Mouse (Mus musculus) midbrain, embryonic 14.5 days (tissue): Measurements from ENCODE around the gene Sass6. TPM values are rescaled to one million over a fixed set of nuclear protein-coding genes. Genes with fewer than 3 reads are reported as not detected.
"Not testable (repeated sequence)": the region's sequence is repeated elsewhere in the genome, so short reads cannot be mapped to it uniquely, and the experiment has no call there.

Experiments used
- ATAC-seq: fragments of 200-750 bp; cut with Nextera tagmentation; 2 replicates; pipeline ENCODE4 v1.8.0; 2017; ENCODE audit warnings: moderate number of reproducible peaks, moderate library complexity; ENCODE audit not compliant: low FRiP score, low TSS enrichment
- DNase-seq: peaks from one replicate; pipeline ENCODE4 v3.0.0-alpha.2; 2015
- H3K27ac ChIP-seq: fragments of 300-500 bp; sonication (generic); replicated peaks from 2 replicates; pipeline ENCODE4 v1.5.1; 2014; ENCODE audit warnings: mild to moderate bottlenecking, low read depth, low read length, moderate library complexity
- H3K27me3 ChIP-seq: fragments of 300-500 bp; sonication (generic); 2 replicates; pipeline ENCODE4 v1.6.1; 2014; ENCODE audit warnings: low read length, control low read depth, mixed read lengths; ENCODE audit not compliant: control insufficient read depth, insufficient read depth
- H3K36me3 ChIP-seq: fragments of 300-500 bp; sonication (generic); 2 replicates; pipeline ENCODE4 v1.6.1; 2014; ENCODE audit warnings: low read length, control low read depth; ENCODE audit not compliant: control insufficient read depth, insufficient read depth
- H3K4me1 ChIP-seq: fragments of 300-500 bp; sonication (generic); 2 replicates; pipeline ENCODE4 v1.6.1; 2014; ENCODE audit warnings: mild to moderate bottlenecking, antibody characterized with exemption, low read length, control low read depth; ENCODE audit not compliant: control insufficient read depth, insufficient read depth
- H3K4me2 ChIP-seq: fragments of 300-500 bp; sonication (generic); 2 replicates; pipeline ENCODE4 v1.6.1; 2014; ENCODE audit warnings: mild to moderate bottlenecking, low read length, moderate library complexity
- H3K4me3 ChIP-seq: fragments of 300-500 bp; sonication (generic); replicated peaks from 2 replicates; pipeline ENCODE4 v1.5.1; 2014; ENCODE audit warnings: low read depth, low read length
- H3K9ac ChIP-seq: fragments of 300-500 bp; sonication (generic); replicated peaks from 2 replicates; pipeline ENCODE4 v1.6.1; 2014; ENCODE audit warnings: mild to moderate bottlenecking, low read length, moderate library complexity
- H3K9me3 ChIP-seq: fragments of 300-500 bp; sonication (generic); 2 replicates; pipeline ENCODE4 v1.6.1; 2016; ENCODE audit warnings: low read length, control low read depth, mixed read lengths; ENCODE audit not compliant: control insufficient read depth
- WGBS: fragments of 180-500 bp; shearing (Covaris S2); extraction: QIAGEN DNeasy Blood & Tissue Kit; methylation state at CpG from one replicate; pipeline ENCODE4 v1.1.7; 2014; 5-methylcytosine and 5-hydroxymethylcytosine counted together
- polyA plus RNA-seq: library from polyadenylated mRNA; unstranded; fragments of >200 nt; fragmentation: Nextera tagmentation; extraction: Ambion mirVana; gene quantifications from 2 replicates; pipeline ENCODE4 v1.2.1, GENCODE M21; 2014

The Sass6 gene
- polyA plus RNA-seq = 10.0 and 16.2 TPM in 2 replicates

- peak within 1 kb of the TSS; percentile 61 for H3K9ac ChIP-seq
- no peaks in the 10 kb centered on the region for H3K9me3 ChIP-seq
- H3K27me3 ChIP-seq = no peaks in the 10 kb centered on the region
- peaks cover 13% of the 10 kb centered on the region for H3K4me1 ChIP-seq
- peak within 1 kb of the TSS; percentile 81 for H3K27ac ChIP-seq
- H3K4me3 ChIP-seq = peak within 1 kb of the TSS; percentile 86
- ATAC-seq (peak; percentile 97), DNase-seq (peak; percentile 99)
- WGBS = 0% methylated on average over 65 of the region's 65 CpGs
- H3K4me2 ChIP-seq = peak within 1 kb of the TSS; percentile 87
- peaks cover 20% of the 10 kb centered on the region for H3K36me3 ChIP-seq
Observed at GRCm38 (mm10) chr3:116594728-116595602, at the start of gene Sass6. Gene Sass6 (plus strand): TSS chr3:116594982.

GRCm38 (mm10) chr3:116547430-116547829, 47.4 kb upstream of the Sass6 start:
- no peak for ATAC-seq
- Histone ChIP-seq H3K4me2 (no peak overlapping the region), H3K27ac (no peak overlapping the region), H3K4me1 (no peaks in the 10 kb centered on the region), H3K4me3 (no peak overlapping the region), H3K9me3 (no peaks in the 10 kb centered on the region), H3K27me3 (no peaks in the 10 kb centered on the region), H3K9ac (no peak overlapping the region), H3K36me3 (peaks cover 44% of the 10 kb centered on the region)
- no peak for DNase-seq
- WGBS = 91% methylated on average over 5 of the region's 5 CpGs

- Histone ChIP-seq H3K27ac (no peak overlapping the region), H3K36me3 (peaks cover 26% of the 10 kb centered on the region), H3K4me2 (no peak overlapping the region), H3K4me1 (no peaks in the 10 kb centered on the region), H3K27me3 (no peaks in the 10 kb centered on the region), H3K9me3 (no peaks in the 10 kb centered on the region), H3K4me3 (no peak overlapping the region), H3K9ac (no peak overlapping the region)
- WGBS = 97% methylated on average over 5 of the region's 5 CpGs
- ATAC-seq (no peak), DNase-seq (no peak)
Observed at GRCm38 (mm10) chr3:116551362-116551761, 43.4 kb upstream of the Sass6 start.

GRCm38 (mm10) chr3:116561315-116561714, 33.5 kb upstream of the Sass6 start:
- H3K4me1 ChIP-seq, H3K4me3 ChIP-seq, H3K9me3 ChIP-seq, H3K27me3 ChIP-seq, DNase-seq, ATAC-seq, H3K4me2 ChIP-seq, H3K36me3 ChIP-seq, H3K9ac ChIP-seq, H3K27ac ChIP-seq: not testable (repeated sequence)
- WGBS = 96% methylated on average over 13 of the region's 14 CpGs

GRCm38 (mm10) chr3:116562408-116563094, 32.2 kb upstream of the Sass6 start, which contains the start of gene Lrrc39:
Gene Lrrc39 (plus strand): TSS chr3:116562973.
- no peaks in the 10 kb centered on the region for H3K36me3 ChIP-seq
- no peaks in the 10 kb centered on the region for H3K9me3 ChIP-seq
- no peaks in the 10 kb centered on the region for H3K4me1 ChIP-seq
- no peak within 1 kb of the TSS for H3K27ac ChIP-seq
- DNase-seq (no peak), ATAC-seq (no peak)
- H3K27me3 ChIP-seq = no peaks in the 10 kb centered on the region
- H3K4me3 ChIP-seq = no peak within 1 kb of the TSS
- no peak within 1 kb of the TSS for H3K9ac ChIP-seq
- H3K4me2 ChIP-seq = no peak within 1 kb of the TSS
- WGBS = 84% methylated on average over 7 of the region's 7 CpGs

- ATAC-seq = no peak
Observed at GRCm38 (mm10) chr3:116563095-116563492, 31.7 kb upstream of the Sass6 start.

GRCm38 (mm10) chr3:116570628-116571027, 24.2 kb upstream of the Sass6 start:
- no peak overlapping the region for H3K4me3 ChIP-seq
- no peaks in the 10 kb centered on the region for H3K9me3 ChIP-seq
- no peaks in the 10 kb centered on the region for H3K27me3 ChIP-seq
- no peak for ATAC-seq
- no peaks in the 10 kb centered on the region for H3K4me1 ChIP-seq
- 74% methylated on average over 2 of the region's 2 CpGs for WGBS
- H3K4me2 ChIP-seq = no peak overlapping the region
- H3K9ac ChIP-seq = no peak overlapping the region
- H3K27ac ChIP-seq = no peak overlapping the region
- no peaks in the 10 kb centered on the region for H3K36me3 ChIP-seq
- DNase-seq = no peak

More at GRCm38 (mm10) chr3:116563095-116563492, 31.7 kb upstream of the Sass6 start:
- H3K36me3 ChIP-seq = no peaks in the 10 kb centered on the region
- no peaks in the 10 kb centered on the region for H3K27me3 ChIP-seq
- H3K9me3 ChIP-seq = no peaks in the 10 kb centered on the region
- H3K4me1 ChIP-seq = no peaks in the 10 kb centered on the region
- no peak overlapping the region for H3K27ac ChIP-seq
- no peak overlapping the region for H3K4me2 ChIP-seq
- no peak for DNase-seq
- no peak overlapping the region for H3K4me3 ChIP-seq
- 89% methylated on average over 7 of the region's 7 CpGs for WGBS
- H3K9ac ChIP-seq = no peak overlapping the region

- Histone ChIP-seq H3K27me3 (no peaks in the 10 kb centered on the region), H3K27ac (no peak overlapping the region), H3K4me3 (no peak overlapping the region), H3K4me1 (no peaks in the 10 kb centered on the region), H3K9ac (no peak overlapping the region), H3K36me3 (peaks cover 19% of the 10 kb centered on the region), H3K9me3 (no peaks in the 10 kb centered on the region), H3K4me2 (no peak overlapping the region)
- DNase-seq = peak; percentile 44
- 74% methylated on average over 3 of the region's 3 CpGs for WGBS
- ATAC-seq = no peak
Observed at GRCm38 (mm10) chr3:116577286-116577685, 17.5 kb upstream of the Sass6 start.
